In genomic region chr12:84113676-84114075, GRCm38 (mm10) we compare ENCODE assay signal across 9 mouse cellular contexts. TPM values are rescaled to one million over a fixed set of nuclear protein-coding genes. Genes with fewer than 3 reads are reported as not detected.
A peak's percentile ranks its signal among the peaks of the same experiment; 100 is the strongest.
DNase-seq lines count a peak whose midpoint lies in the region; ATAC-seq and TF ChIP-seq lines count a peak whose summit lies in the region.
"Had no signal": no experiment of that assay in that cellular context is flagged by ENCODE, and none has a peak within 500 bp of the region (broad histone marks: within the 10 kb centered on the region; RNA-seq: fewer than 3 reads in every experiment).

No protein-coding gene starts in this region.

- H3K4me2 ChIP-seq in embryonic facial prominence, embryonic 14.5 days (ENCODE audit: low read depth, low read length) = peak overlapping the region; percentile 75
- peak overlapping the region; percentile 72 for H3K4me2 ChIP-seq in intestine, embryonic 14.5 days (ENCODE audit: low read length)
- peak overlapping the region; percentile 73 for H3K4me2 ChIP-seq in midbrain, postnatal 0 days (ENCODE audit: low read depth, low read length, poor library complexity, severe bottlenecking)

- H3K36me3 ChIP-seq in embryonic facial prominence, embryonic 14.5 days (ENCODE audit: control insufficient read depth, insufficient read depth, low read length) = no peaks in the 10 kb centered on the region
- no peaks in the 10 kb centered on the region for H3K36me3 ChIP-seq in intestine, embryonic 14.5 days (ENCODE audit: control insufficient read depth, insufficient read depth, low read length)
- H3K36me3 ChIP-seq in midbrain, postnatal 0 days (ENCODE audit: insufficient read depth, low read length) = no peaks in the 10 kb centered on the region

- H3K27ac ChIP-seq in layer of hippocampus, adult 2 months = peak overlapping the region; percentile 49
- H3K27ac ChIP-seq in embryonic facial prominence, embryonic 14.5 days (replicated peaks; ENCODE audit: low read depth, low read length) = no peak overlapping the region
- no peak overlapping the region for H3K27ac ChIP-seq in intestine, embryonic 14.5 days (ENCODE audit: low read depth)
- no peak overlapping the region for H3K27ac ChIP-seq in midbrain, postnatal 0 days (ENCODE audit: low read depth, low read length)

- peak overlapping the region; percentile 14; the same call in 1 of the 2 replicates for H3K9ac ChIP-seq in embryonic facial prominence, embryonic 14.5 days (ENCODE audit: low read depth, low read length)
- H3K9ac ChIP-seq in intestine, embryonic 14.5 days (ENCODE audit: low read length) = no peak overlapping the region
- H3K9ac ChIP-seq in midbrain, postnatal 0 days (replicated peaks; ENCODE audit: low read length, poor library complexity, severe bottlenecking) = no peak overlapping the region

- H3K4me1 ChIP-seq in embryonic facial prominence, embryonic 14.5 days (ENCODE audit: control insufficient read depth, insufficient read depth, low read length) = peaks cover 7% of the 10 kb centered on the region; the same call in 1 of the 2 replicates
- H3K4me1 ChIP-seq in intestine, embryonic 14.5 days (replicated peaks; ENCODE audit: control insufficient read depth, insufficient read depth, low read length) = peaks cover 8% of the 10 kb centered on the region; the same call in 1 of the 2 replicates
- no peaks in the 10 kb centered on the region for H3K4me1 ChIP-seq in midbrain, postnatal 0 days (ENCODE audit: insufficient read depth, low read length)

- no peaks in the 10 kb centered on the region for H3K27me3 ChIP-seq in embryonic facial prominence, embryonic 14.5 days (replicated peaks; ENCODE audit: control insufficient read depth, insufficient read depth, low read length)
- no peaks in the 10 kb centered on the region for H3K27me3 ChIP-seq in intestine, embryonic 14.5 days (replicated peaks; ENCODE audit: control insufficient read depth, insufficient read depth, low read length)
- no peaks in the 10 kb centered on the region for H3K27me3 ChIP-seq in midbrain, postnatal 0 days (ENCODE audit: insufficient read depth, low read length)

- no peaks in the 10 kb centered on the region for H3K9me3 ChIP-seq in embryonic facial prominence, embryonic 14.5 days (ENCODE audit: control insufficient read depth, low read length)
- no peaks in the 10 kb centered on the region for H3K9me3 ChIP-seq in intestine, embryonic 14.5 days (ENCODE audit: control insufficient read depth, low read length)
- H3K9me3 ChIP-seq in midbrain, postnatal 0 days (ENCODE audit: low read length) = no peaks in the 10 kb centered on the region

- 40% methylated on average over 6 of the region's 6 CpGs for WGBS in embryonic facial prominence, embryonic 14.5 days
- WGBS in intestine, embryonic 14.5 days = 48% methylated on average over 6 of the region's 6 CpGs
- 48% methylated on average over 6 of the region's 6 CpGs for WGBS in midbrain, postnatal 0 days

- peak overlapping the region; percentile 82 for H3K4me3 ChIP-seq in layer of hippocampus, adult 2 months
- peak overlapping the region; percentile 71 for H3K4me3 ChIP-seq in embryonic facial prominence, embryonic 14.5 days (ENCODE audit: low read depth, low read length)
- H3K4me3 ChIP-seq in intestine, embryonic 14.5 days (ENCODE audit: low read depth, low read length) = peak overlapping the region; percentile 66
- H3K4me3 ChIP-seq in midbrain, postnatal 0 days (ENCODE audit: low read depth, low read length) = peak overlapping the region; percentile 81; the same call in 1 of the 2 replicates

- ATAC-seq in embryonic facial prominence, embryonic 14.5 days (ENCODE audit: low read depth) = no peak
- ATAC-seq in intestine, embryonic 14.5 days (replicated peaks; ENCODE audit: low FRiP score, low TSS enrichment, low read depth) = no peak
- no peak for ATAC-seq in midbrain, postnatal 0 days (ENCODE audit: low FRiP score)

- no peak for TF ChIP-seq CTCF in layer of hippocampus, adult 2 months (conservative IDR thresholded peaks at IDR 0.05)
- no peak for TF ChIP-seq CTCF in midbrain, postnatal 0 days (IDR thresholded peaks at IDR 0.05)

- DNase-seq in layer of hippocampus, adult 2 months (ENCODE audit: low spot score in 2 of 2) = no peak
- no peak for DNase-seq in layer of hippocampus, adult 8-10 months (ENCODE audit: low spot score in 2 of 2)
- DNase-seq in embryonic facial prominence, embryonic 14.5 days (ENCODE audit: low spot score) = no peak
- no peak for DNase-seq in intestine, embryonic 14.5 days (ENCODE audit: low spot score)
- no peak for DNase-seq in midbrain, postnatal 0 days (ENCODE audit: low spot score)
- DNase-seq in right cerebral cortex, postnatal 36 days (ENCODE audit: low spot score in 2 of 2) = no peak
- DNase-seq in gastrocnemius, adult 18-20 months (ENCODE audit: low spot score) = no peak
- no peak for DNase-seq in spleen, postnatal 4 days (ENCODE audit: low spot score in 2 of 2)

RNA-seq across cellular contexts. Expression of gene Dnal1, which starts 0.5 kb away (rescaled TPM):
- 100 to 1,000 TPM in 1 of 2 experiments, 10 to 100 TPM in 1; 99.1 to 101 TPM for total RNA-seq in layer of hippocampus, adult 2 months (2021)
- total RNA-seq in layer of hippocampus, adult 8-10 months (2022) = 10 to 100 TPM; 76.7 to 97.3 (median 85.4) TPM
- 5.9 and 7.1 TPM in 2 replicates for polyA plus RNA-seq in embryonic facial prominence, embryonic 14.5 days (2014; fragmentation: Nextera tagmentation; extraction: Ambion mirVana)
- 2.8 and 3.5 TPM in 2 replicates for polyA plus RNA-seq in intestine, embryonic 14.5 days (2014; fragmentation: Nextera tagmentation; extraction: Ambion mirVana)
- total RNA-seq in midbrain, postnatal 0 days (2014; rRNA removed) = 15.6 and 17.1 TPM in 2 replicates
- polyA plus RNA-seq in midbrain, postnatal 0 days (2015; fragmentation: Nextera tagmentation; extraction: Ambion mirVana) = 7.1 and 10.7 TPM in 2 replicates
- total RNA-seq in gastrocnemius, adult 18-20 months (2021) = 1 to 10 TPM; 7.3 to 7.4 TPM

RNA-seq across cellular contexts. Expression of gene Acot6, which starts 13.2 kb away (rescaled TPM):
- total RNA-seq in layer of hippocampus, adult 2 months (2021) = 1 to 10 TPM; 4.9 to 5.7 TPM
- total RNA-seq in layer of hippocampus, adult 8-10 months (2022) = 1 to 10 TPM; 4.5 to 6.1 (median 5.1) TPM
- 2.3 and 2.6 TPM in 2 replicates for polyA plus RNA-seq in embryonic facial prominence, embryonic 14.5 days (2014; fragmentation: Nextera tagmentation; extraction: Ambion mirVana)
- polyA plus RNA-seq in intestine, embryonic 14.5 days (2014; fragmentation: Nextera tagmentation; extraction: Ambion mirVana) = 1.5 and 2.2 TPM in 2 replicates
- total RNA-seq in midbrain, postnatal 0 days (2014; rRNA removed) = 4.7 and 5.8 TPM in 2 replicates
- 1.4 and 1.7 TPM in 2 replicates for polyA plus RNA-seq in midbrain, postnatal 0 days (2015; fragmentation: Nextera tagmentation; extraction: Ambion mirVana)
- total RNA-seq in gastrocnemius, adult 18-20 months (2021) = 1 to 10 TPM; 2.5 to 3.0 TPM

RNA-seq across cellular contexts. Expression of gene Pnma1, which starts 34.6 kb away (rescaled TPM):
- 1 to 10 TPM; 2.8 to 3.8 TPM for total RNA-seq in layer of hippocampus, adult 2 months (2021)
- 1 to 10 TPM; 3.1 to 3.9 (median 3.6) TPM for total RNA-seq in layer of hippocampus, adult 8-10 months (2022)
- polyA plus RNA-seq in embryonic facial prominence, embryonic 14.5 days (2014; fragmentation: Nextera tagmentation; extraction: Ambion mirVana) = 1.4 TPM in 2 replicates
- polyA plus RNA-seq in intestine, embryonic 14.5 days (2014; fragmentation: Nextera tagmentation; extraction: Ambion mirVana) = 0.56 and 0.84 TPM in 2 replicates
- 6.0 and 8.1 TPM in 2 replicates for total RNA-seq in midbrain, postnatal 0 days (2014; rRNA removed)
- polyA plus RNA-seq in midbrain, postnatal 0 days (2015; fragmentation: Nextera tagmentation; extraction: Ambion mirVana) = 8.2 and 8.9 TPM in 2 replicates
- total RNA-seq in gastrocnemius, adult 18-20 months (2021) = under 1 TPM in 1 of 2 experiments, not detected in 1; 0.11 TPM

RNA-seq across cellular contexts. Expression of gene Acot5, which starts 44.6 kb away (rescaled TPM):
- 1 to 10 TPM; 7.1 to 8.1 TPM for total RNA-seq in layer of hippocampus, adult 2 months (2021)
- total RNA-seq in layer of hippocampus, adult 8-10 months (2022) = 1 to 10 TPM; 4.4 to 5.3 (median 5.2) TPM
- polyA plus RNA-seq in embryonic facial prominence, embryonic 14.5 days (2014; fragmentation: Nextera tagmentation; extraction: Ambion mirVana) = not detected in 2 replicates
- not detected in 2 replicates for polyA plus RNA-seq in intestine, embryonic 14.5 days (2014; fragmentation: Nextera tagmentation; extraction: Ambion mirVana)
- 1.5 and 2.0 TPM in 2 replicates for total RNA-seq in midbrain, postnatal 0 days (2014; rRNA removed)
- polyA plus RNA-seq in midbrain, postnatal 0 days (2015; fragmentation: Nextera tagmentation; extraction: Ambion mirVana) = 0.77 and 1.1 TPM in 2 replicates
- total RNA-seq in gastrocnemius, adult 18-20 months (2021) = not detected
- polyA plus RNA-seq: small intestine, adult 2 months had no signal
